In the genomic region with DNA sequence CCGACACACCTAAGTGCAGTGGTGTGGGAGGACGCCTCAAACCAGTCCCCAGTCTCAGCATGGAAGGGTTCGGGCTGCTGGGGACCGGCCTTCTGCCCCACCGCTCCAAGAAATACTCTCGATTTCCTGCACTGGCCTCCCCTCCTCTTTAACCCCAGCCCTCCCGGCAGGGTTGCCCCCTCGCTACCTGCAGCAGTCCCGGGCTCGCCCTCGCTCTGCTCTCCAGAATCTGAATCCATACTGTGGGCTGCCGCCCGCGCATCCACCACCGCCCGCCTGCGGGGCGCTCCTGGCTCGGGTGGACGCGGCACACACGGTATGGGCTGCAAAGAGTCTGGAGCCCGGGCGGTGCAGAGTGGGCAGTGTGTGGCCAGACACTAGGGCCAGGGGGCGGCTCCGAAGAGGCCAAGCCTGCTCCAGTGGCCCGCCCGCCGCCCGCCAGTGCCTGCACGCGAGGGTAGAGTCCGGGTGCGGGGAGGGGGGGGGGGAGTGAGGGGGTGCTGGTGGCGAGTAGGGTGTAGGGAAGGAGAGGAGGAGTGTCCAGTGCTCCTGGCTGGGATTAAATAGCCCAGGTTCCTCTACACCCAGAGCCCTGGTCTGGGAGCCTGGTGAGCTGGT, we compare ENCODE assay signal across 8 mouse cellular contexts. TPM values are rescaled to one million over a fixed set of nuclear protein-coding genes. Genes with fewer than 3 reads are reported as not detected.
A peak's percentile ranks its signal among the peaks of the same experiment; 100 is the strongest.
DNase-seq lines count a peak whose midpoint lies in the region; ATAC-seq lines count a peak whose summit lies in the region.

A gene (minus strand): TSS at position 357 of the 618 bp plus-strand sequence.

- H3K9ac ChIP-seq in heart, embryonic 11.5 days (ENCODE audit: low read depth, low read length): peak within 1 kb of the TSS; percentile 50
- peak within 1 kb of the TSS; percentile 49 for H3K9ac ChIP-seq in kidney, embryonic 15.5 days
- H3K9ac ChIP-seq in liver, embryonic 16.5 days (ENCODE audit: low read depth, low read length): no peak within 1 kb of the TSS; the same call in 1 of the 2 replicates
- peak within 1 kb of the TSS; percentile 57 for H3K9ac ChIP-seq in neural tube, embryonic 12.5 days

- 0 out of 2 replicates have a peak, but pooled peaks cover 3% of the 10 kb centered on the region for H3K4me1 ChIP-seq in heart, embryonic 11.5 days (ENCODE audit: control insufficient read depth, insufficient read depth, low read length)
- H3K4me1 ChIP-seq in kidney, embryonic 15.5 days: peaks cover 17% of the 10 kb centered on the region
- H3K4me1 ChIP-seq in liver, embryonic 16.5 days (ENCODE audit: control insufficient read depth, low read depth, low read length): no peaks in the 10 kb centered on the region
- peaks cover 15% of the 10 kb centered on the region for H3K4me1 ChIP-seq in neural tube, embryonic 12.5 days

- H3K27me3 ChIP-seq in heart, embryonic 11.5 days (ENCODE audit: control insufficient read depth, insufficient read depth, low read length): peaks cover 23% of the 10 kb centered on the region
- peaks cover 41% of the 10 kb centered on the region for H3K27me3 ChIP-seq in kidney, embryonic 15.5 days
- peaks cover 17% of the 10 kb centered on the region for H3K27me3 ChIP-seq in liver, embryonic 16.5 days (ENCODE audit: control insufficient read depth, insufficient read depth, low read depth, low read length)
- H3K27me3 ChIP-seq in neural tube, embryonic 12.5 days (replicated peaks): peaks cover 18% of the 10 kb centered on the region

- peak within 1 kb of the TSS; percentile 100 for H3K4me2 ChIP-seq in heart, embryonic 11.5 days
- H3K4me2 ChIP-seq in kidney, embryonic 15.5 days: peak within 1 kb of the TSS; percentile 91
- peak within 1 kb of the TSS; percentile 62 for H3K4me2 ChIP-seq in liver, embryonic 16.5 days (ENCODE audit: low read depth, low read length)
- H3K4me2 ChIP-seq in neural tube, embryonic 12.5 days (replicated peaks): peak within 1 kb of the TSS; percentile 97

- no peaks in the 10 kb centered on the region for H3K9me3 ChIP-seq in heart, embryonic 11.5 days (replicated peaks; ENCODE audit: control insufficient read depth, low read length)
- no peaks in the 10 kb centered on the region for H3K9me3 ChIP-seq in kidney, embryonic 15.5 days (replicated peaks)
- no peaks in the 10 kb centered on the region for H3K9me3 ChIP-seq in liver, embryonic 16.5 days (replicated peaks; ENCODE audit: control insufficient read depth, low read length)
- H3K9me3 ChIP-seq in neural tube, embryonic 12.5 days: no peaks in the 10 kb centered on the region

- 0 out of 2 replicates have a peak, but pooled peaks have one; percentile 25 for ATAC-seq in frontal cortex, adult (ENCODE audit: low TSS enrichment)
- ATAC-seq in heart, embryonic 11.5 days (replicated peaks; ENCODE audit: insufficient number of reproducible peaks, low FRiP score, low TSS enrichment): peak; percentile 63; the same call in 1 of the 2 replicates
- peak; percentile 92 for ATAC-seq in kidney, embryonic 15.5 days (replicated peaks; ENCODE audit: low FRiP score)
- peak; percentile 74 for ATAC-seq in liver, embryonic 16.5 days (ENCODE audit: low read depth)
- peak; percentile 90 for ATAC-seq in neural tube, embryonic 12.5 days (ENCODE audit: low FRiP score, low read depth)

- H3K36me3 ChIP-seq in heart, embryonic 11.5 days (ENCODE audit: control insufficient read depth, insufficient read depth, low read length): no peaks in the 10 kb centered on the region
- H3K36me3 ChIP-seq in kidney, embryonic 15.5 days: no peaks in the 10 kb centered on the region
- H3K36me3 ChIP-seq in liver, embryonic 16.5 days (ENCODE audit: control insufficient read depth, insufficient read depth): no peaks in the 10 kb centered on the region
- no peaks in the 10 kb centered on the region for H3K36me3 ChIP-seq in neural tube, embryonic 12.5 days

- DNase-seq in frontal cortex, postnatal 25 days (ENCODE audit: low spot score in 2 of 2): no peak
- peak; percentile 48 for DNase-seq in embryo, embryonic 10 days (ENCODE audit: low spot score)
- DNase-seq in thymus, postnatal 0 days (ENCODE audit: low spot score): no peak

- 0% methylated on average over 33 of the region's 35 CpGs for WGBS in heart, embryonic 11.5 days (ENCODE audit: insufficient replicate concordance)
- WGBS in kidney, embryonic 15.5 days: under 1% methylated on average over 35 of the region's 35 CpGs
- 0% methylated on average over 32 of the region's 35 CpGs for WGBS in liver, embryonic 16.5 days (ENCODE audit: insufficient replicate concordance)
- WGBS in neural tube, embryonic 12.5 days: 0% methylated on average over 35 of the region's 35 CpGs

- peak within 1 kb of the TSS; percentile 58 for H3K4me3 ChIP-seq in heart, embryonic 11.5 days (ENCODE audit: low read depth, low read length)
- peak within 1 kb of the TSS; percentile 51 for H3K4me3 ChIP-seq in kidney, embryonic 15.5 days (replicated peaks)
- H3K4me3 ChIP-seq in liver, embryonic 16.5 days (ENCODE audit: low read depth, low read length): peak within 1 kb of the TSS; percentile 56
- peak within 1 kb of the TSS; percentile 52 for H3K4me3 ChIP-seq in neural tube, embryonic 12.5 days

- H3K27ac ChIP-seq in heart, embryonic 11.5 days (ENCODE audit: low read depth, low read length): no peak within 1 kb of the TSS
- H3K27ac ChIP-seq in kidney, embryonic 15.5 days: no peak within 1 kb of the TSS
- H3K27ac ChIP-seq in liver, embryonic 16.5 days (ENCODE audit: low read length): no peak within 1 kb of the TSS
- no peak within 1 kb of the TSS for H3K27ac ChIP-seq in neural tube, embryonic 12.5 days

RNA-seq across cellular contexts. Expression of the gene that starts here (rescaled TPM):
- polyA plus RNA-seq in heart, embryonic 11.5 days (2014; fragmentation: Nextera tagmentation; extraction: Ambion mirVana): 0.19 TPM in 1 of 2 replicates, not detected in the other
- 0.36 and 0.45 TPM in 2 replicates for polyA plus RNA-seq in kidney, embryonic 15.5 days (2015; fragmentation: Nextera tagmentation; extraction: Ambion mirVana)
- polyA plus RNA-seq in liver, embryonic 16.5 days (2015; fragmentation: Nextera tagmentation; extraction: Ambion mirVana): 0.13 and 0.15 TPM in 2 replicates
- 0.20 and 0.48 TPM in 2 replicates for polyA plus RNA-seq in neural tube, embryonic 12.5 days (2016; fragmentation: Nextera tagmentation; extraction: Ambion mirVana)
- polyA plus RNA-seq in thymus, postnatal 0 days (2015; fragmentation: Nextera tagmentation; extraction: Ambion mirVana): 0.18 TPM in 1 of 2 replicates, not detected in the other

Comparison
In these comparisons a context has a peak if more than half of its experiments do, and no peak if none do; other contexts are left out.
1. Peak in ATAC-seq, H3K4me3 ChIP-seq, H3K9ac ChIP-seq and H3K4me2 ChIP-seq in heart, embryonic 11.5 days; RNA of the gene not detected or under 1 TPM.
2. Peak in ATAC-seq, H3K4me3 ChIP-seq, H3K9ac ChIP-seq and H3K4me2 ChIP-seq in kidney, embryonic 15.5 days; RNA of the gene not detected or under 1 TPM.
3. Peak in ATAC-seq, H3K4me3 ChIP-seq and H3K4me2 ChIP-seq in liver, embryonic 16.5 days; RNA of the gene not detected or under 1 TPM.
4. Peak in ATAC-seq, H3K4me3 ChIP-seq, H3K9ac ChIP-seq and H3K4me2 ChIP-seq in neural tube, embryonic 12.5 days; RNA of the gene not detected or under 1 TPM.
5. ATAC-seq: peak in every context shown above with its lines; median percentile 92 in kidney, embryonic 15.5 days; 90 in neural tube, embryonic 12.5 days; 74 in liver, embryonic 16.5 days; 63 in heart, embryonic 11.5 days; 25 in frontal cortex, adult.